Mouse (Mus musculus) brain, embryonic 14.5 days (tissue): ENCODE measurements around the gene Smg1.

Source experiments
- CTCF ChIP-seq: fragments of 200-500 bp; IDR thresholded peaks from 2 replicates; pipeline ENCODE4 v1.5.1; 2012; ENCODE audit warnings: inconsistent platforms, mild to moderate bottlenecking, moderate library complexity, borderline replicate concordance; ENCODE audit not compliant: insufficient read depth, insufficient read length; ENCODE audit errors: extremely low read depth
- POLR2A ChIP-seq: fragments of 200-500 bp; IDR thresholded peaks from 2 replicates; pipeline ENCODE4 v1.6.1; 2012; ENCODE audit warnings: mild to moderate bottlenecking, inconsistent platforms, borderline replicate concordance; ENCODE audit not compliant: poor library complexity, insufficient read depth, insufficient read length, severe bottlenecking; ENCODE audit errors: extremely low read depth

GRCm38 (mm10) chr7:118119946-118120345, 123.5 kb downstream of the Smg1 start:
- TF ChIP-seq CTCF (no peak), POLR2A (no peak)
